Mouse (Mus musculus): ENCODE measurements around the gene Ntn3. TPM values are rescaled to one million over a fixed set of nuclear protein-coding genes. Genes with fewer than 3 reads are reported as not detected.

The Ntn3 gene
- polyA plus RNA-seq, 1 experiment from 2014 or later, result 3.8 TPM

DNA sequence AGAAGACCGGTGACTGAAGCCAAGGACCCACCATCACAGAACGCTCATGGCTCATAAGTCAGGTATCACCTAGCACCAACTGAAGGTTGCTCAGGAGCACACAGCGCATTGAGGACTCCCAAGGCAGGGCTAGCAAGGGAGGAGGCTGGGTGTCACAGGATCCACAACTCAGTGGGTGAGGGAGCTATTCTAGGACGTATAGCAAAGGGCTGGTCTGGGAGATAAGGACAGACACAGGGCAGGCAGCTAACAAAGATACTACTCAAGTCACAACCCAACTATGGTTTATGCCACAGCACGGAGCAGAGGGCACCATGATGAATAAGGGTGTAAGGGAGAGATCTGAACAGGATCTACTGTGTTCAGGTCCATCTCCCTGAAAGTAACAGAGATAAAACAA is 16.5 kb upstream of the Ntn3 start:
- WGBS, result 91% methylated on average over 5 of the region's 5 CpGs
- DNase-seq (ENCODE audit: low spot score), result no peak
- H3K9me3 ChIP-seq (replicated peaks), result no peaks in the 10 kb centered on the region
- peaks cover 4% of the 10 kb centered on the region for H3K4me1 ChIP-seq
- peaks cover 88% of the 10 kb centered on the region for H3K36me3 ChIP-seq
- no peaks in the 10 kb centered on the region for H3K27me3 ChIP-seq (ENCODE audit: low read depth, poor library complexity, severe bottlenecking)
- no peak overlapping the region for H3K27ac ChIP-seq (replicated peaks)
- no peak overlapping the region for H3K4me3 ChIP-seq

DNA sequence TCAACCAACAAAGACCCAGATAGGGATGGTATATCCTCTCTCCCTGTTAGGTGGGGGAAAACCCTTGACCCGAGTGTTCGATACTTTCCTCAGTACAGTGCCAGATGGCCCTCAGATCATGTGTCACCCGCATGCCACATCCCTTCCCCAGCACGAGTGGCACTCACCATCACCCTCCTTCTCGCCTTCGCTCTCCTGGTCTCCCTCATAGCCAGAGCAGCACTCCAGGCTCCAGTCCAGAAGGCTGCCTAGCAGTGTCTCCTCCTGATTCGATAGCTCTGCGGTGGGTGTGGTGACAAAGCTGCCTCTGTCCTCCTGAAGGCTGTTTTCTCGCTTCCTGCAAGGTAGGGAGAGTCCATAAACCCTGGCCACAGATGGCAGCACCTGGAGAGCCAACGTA is 15.4 kb upstream of the Ntn3 start:
- DNase-seq (ENCODE audit: low spot score), result no peak
- H3K36me3 ChIP-seq, result peaks cover 77% of the 10 kb centered on the region
- H3K27me3 ChIP-seq (ENCODE audit: low read depth, poor library complexity, severe bottlenecking), result no peaks in the 10 kb centered on the region
- WGBS, result 94% methylated on average over 10 of the region's 10 CpGs
- H3K4me1 ChIP-seq, result peaks cover 14% of the 10 kb centered on the region
- H3K4me3 ChIP-seq, result no peak overlapping the region
- H3K27ac ChIP-seq (replicated peaks), result no peak overlapping the region
- no peaks in the 10 kb centered on the region for H3K9me3 ChIP-seq (replicated peaks)

DNA sequence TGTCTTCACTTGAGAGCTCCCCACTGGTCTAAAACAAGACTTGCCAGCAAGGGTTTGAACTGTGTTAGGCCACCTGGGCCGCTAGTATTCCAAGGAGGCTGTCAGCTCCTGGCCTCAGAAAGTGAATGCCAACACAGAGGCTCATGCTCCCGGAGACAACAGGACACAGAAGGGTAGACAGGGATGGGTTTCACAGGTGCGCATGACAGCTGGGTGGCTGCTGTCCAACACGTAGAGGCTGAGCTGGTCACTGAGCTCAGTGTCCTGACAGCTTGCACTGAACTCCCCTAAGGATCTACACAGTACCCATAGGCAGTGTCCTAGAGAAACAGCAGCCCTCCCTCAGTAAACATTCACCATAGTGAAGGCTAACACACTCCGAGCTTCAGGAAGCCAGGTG is 14.2 kb upstream of the Ntn3 start:
- Histone ChIP-seq H3K4me1 (peaks cover 24% of the 10 kb centered on the region), H3K27me3 (ENCODE audit: low read depth, poor library complexity, severe bottlenecking) (no peaks in the 10 kb centered on the region), H3K4me3 (no peak overlapping the region), H3K36me3 (peaks cover 74% of the 10 kb centered on the region), H3K9me3 (replicated peaks) (no peaks in the 10 kb centered on the region), H3K27ac (replicated peaks) (no peak overlapping the region)
- WGBS, result 90% methylated on average over 5 of the region's 5 CpGs
- no peak for DNase-seq (ENCODE audit: low spot score)

DNA sequence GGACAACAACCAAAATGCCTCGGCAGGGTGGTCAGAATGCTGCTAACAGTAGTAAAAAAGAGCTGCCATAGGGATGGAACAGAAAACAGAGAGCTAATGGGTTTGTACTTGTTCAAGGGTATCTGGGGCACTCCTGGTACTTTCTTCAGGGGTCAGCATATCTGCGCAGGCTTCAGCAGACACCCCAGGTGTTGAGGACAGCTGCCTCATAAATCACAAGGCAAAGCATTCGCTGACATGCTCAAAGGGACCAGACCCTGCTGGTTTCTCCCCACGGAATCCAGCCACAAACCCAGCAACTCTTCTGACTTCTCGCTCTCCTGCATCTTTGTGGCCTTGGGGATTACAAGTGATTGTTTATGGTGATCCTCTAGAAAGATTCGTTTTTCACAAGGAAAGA is 13.3 kb upstream of the Ntn3 start:
- Histone ChIP-seq H3K36me3 (peaks cover 74% of the 10 kb centered on the region), H3K27ac (replicated peaks) (no peak overlapping the region), H3K27me3 (ENCODE audit: low read depth, poor library complexity, severe bottlenecking) (no peaks in the 10 kb centered on the region), H3K4me3 (no peak overlapping the region), H3K9me3 (replicated peaks) (no peaks in the 10 kb centered on the region), H3K4me1 (peaks cover 24% of the 10 kb centered on the region)
- 90% methylated on average over 6 of the region's 6 CpGs for WGBS
- no peak for DNase-seq (ENCODE audit: low spot score)

DNA sequence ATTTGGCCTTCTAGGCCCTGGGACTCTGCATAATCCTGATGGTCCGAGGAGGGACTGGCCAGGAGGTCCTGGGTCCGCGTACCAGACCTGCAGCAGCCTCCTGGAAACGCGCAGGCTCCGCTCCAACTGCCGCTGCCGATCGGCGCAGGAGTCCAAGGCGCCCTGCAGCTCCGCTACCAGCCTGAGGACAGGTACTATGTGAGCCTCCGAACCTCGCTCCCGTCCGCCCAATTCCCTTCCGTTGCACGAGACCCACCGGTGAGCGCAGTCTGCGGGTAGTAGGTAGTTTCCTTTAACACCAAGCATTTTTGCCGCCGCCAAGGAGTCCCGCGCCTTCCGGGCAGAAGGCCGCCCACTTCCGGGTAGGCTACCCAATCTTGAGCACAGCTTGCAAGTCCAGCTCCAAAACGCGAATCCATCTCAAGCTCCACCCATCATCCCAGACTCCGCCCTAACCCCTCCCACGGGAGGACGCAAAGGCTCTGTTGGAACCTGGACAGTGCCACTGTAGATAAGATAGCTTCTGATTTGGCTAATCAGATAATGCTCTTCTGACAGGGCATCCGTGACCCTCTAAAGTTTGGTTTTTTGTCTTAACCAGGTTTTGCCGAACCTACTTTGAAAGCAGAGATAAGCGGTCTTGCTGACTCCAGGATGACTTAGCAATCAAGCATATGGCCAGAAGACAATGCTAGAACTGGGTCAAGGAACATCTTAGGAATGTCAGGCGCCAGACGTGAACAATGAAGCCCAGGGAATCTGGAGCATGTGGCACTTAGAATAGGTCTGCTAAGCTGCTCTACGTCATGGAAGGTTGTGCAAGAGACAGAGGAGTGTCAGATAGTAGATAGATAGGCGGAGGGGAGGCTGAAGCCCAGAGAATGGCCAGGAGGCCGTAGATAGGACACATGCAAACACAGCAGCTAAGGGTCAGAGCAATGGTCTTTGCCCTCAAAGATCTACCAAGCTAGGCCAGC is 11.4 kb upstream of the Ntn3 start, which contains the start of gene Tedc2:
Tedc2 (minus strand) TSS at position 417 of the 977 bp plus-strand sequence.
- Histone ChIP-seq H3K27ac (replicated peaks) (peak within 1 kb of the TSS; percentile 86), H3K36me3 (peaks cover 74% of the 10 kb centered on the region), H3K4me1 (peaks cover 24% of the 10 kb centered on the region), H3K4me3 (peak within 1 kb of the TSS; percentile 75), H3K9me3 (replicated peaks) (no peaks in the 10 kb centered on the region), H3K27me3 (ENCODE audit: low read depth, poor library complexity, severe bottlenecking) (no peaks in the 10 kb centered on the region)
- peak; percentile 92 for DNase-seq (ENCODE audit: low spot score)
- WGBS, result 5% methylated on average over 41 of the region's 41 CpGs

DNA sequence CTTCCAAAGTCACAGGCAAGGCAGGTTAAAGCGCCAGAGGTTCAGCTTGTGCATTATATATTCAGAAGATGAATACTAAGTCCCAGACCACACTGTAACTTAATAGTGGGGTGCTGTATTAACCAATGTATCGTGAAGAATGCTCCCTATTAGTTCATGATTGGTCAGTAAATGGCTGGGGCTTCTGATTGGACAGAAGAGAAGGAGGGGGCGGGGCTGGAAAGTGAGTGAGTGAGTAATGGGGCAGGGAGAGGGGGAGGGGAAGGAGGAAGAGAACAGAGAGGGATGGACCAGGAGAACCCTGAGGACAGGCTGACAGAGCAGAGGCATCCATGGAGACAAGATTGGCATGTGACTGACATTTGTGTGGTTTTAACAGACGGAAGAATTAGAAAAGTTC is 7.5 kb upstream of the Ntn3 start:
- no peak for DNase-seq (ENCODE audit: low spot score)
- H3K36me3 ChIP-seq, result peaks cover 54% of the 10 kb centered on the region
- WGBS, result 66% methylated on average over 4 of the region's 4 CpGs
- H3K27ac ChIP-seq (replicated peaks), result no peak overlapping the region
- H3K4me3 ChIP-seq, result no peak overlapping the region
- peaks cover 32% of the 10 kb centered on the region for H3K4me1 ChIP-seq
- no peaks in the 10 kb centered on the region for H3K27me3 ChIP-seq (ENCODE audit: low read depth, poor library complexity, severe bottlenecking)
- H3K9me3 ChIP-seq (replicated peaks), result no peaks in the 10 kb centered on the region

DNA sequence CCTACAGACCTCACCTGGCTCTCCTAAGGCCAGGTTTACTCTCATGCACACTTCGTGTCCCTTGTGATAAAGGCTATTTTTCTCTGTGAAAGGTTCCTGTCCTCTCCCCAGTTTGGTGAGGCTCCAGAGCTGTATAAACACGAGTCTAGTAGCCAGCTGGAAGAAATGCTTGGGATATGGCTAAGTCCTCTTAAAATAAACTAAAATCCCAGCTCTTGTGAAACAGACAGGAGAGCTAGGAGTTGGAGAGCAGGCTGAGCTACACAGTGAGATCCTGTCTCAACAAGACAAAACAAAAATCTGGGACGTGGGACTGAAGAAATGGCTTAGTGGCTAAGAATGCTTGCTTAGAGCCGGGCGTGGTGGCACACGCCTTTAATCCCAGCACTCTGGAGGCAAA is 3.9 kb upstream of the Ntn3 start:
- Histone ChIP-seq H3K27me3 (ENCODE audit: low read depth, poor library complexity, severe bottlenecking) (peaks cover 33% of the 10 kb centered on the region), H3K4me1 (peaks cover 45% of the 10 kb centered on the region), H3K4me3 (no peak overlapping the region), H3K9me3 (replicated peaks) (no peaks in the 10 kb centered on the region), H3K36me3 (peaks cover 41% of the 10 kb centered on the region), H3K27ac (replicated peaks) (no peak overlapping the region)
- 69% methylated on average over 6 of the region's 6 CpGs for WGBS
- DNase-seq (ENCODE audit: low spot score), result no peak

DNA sequence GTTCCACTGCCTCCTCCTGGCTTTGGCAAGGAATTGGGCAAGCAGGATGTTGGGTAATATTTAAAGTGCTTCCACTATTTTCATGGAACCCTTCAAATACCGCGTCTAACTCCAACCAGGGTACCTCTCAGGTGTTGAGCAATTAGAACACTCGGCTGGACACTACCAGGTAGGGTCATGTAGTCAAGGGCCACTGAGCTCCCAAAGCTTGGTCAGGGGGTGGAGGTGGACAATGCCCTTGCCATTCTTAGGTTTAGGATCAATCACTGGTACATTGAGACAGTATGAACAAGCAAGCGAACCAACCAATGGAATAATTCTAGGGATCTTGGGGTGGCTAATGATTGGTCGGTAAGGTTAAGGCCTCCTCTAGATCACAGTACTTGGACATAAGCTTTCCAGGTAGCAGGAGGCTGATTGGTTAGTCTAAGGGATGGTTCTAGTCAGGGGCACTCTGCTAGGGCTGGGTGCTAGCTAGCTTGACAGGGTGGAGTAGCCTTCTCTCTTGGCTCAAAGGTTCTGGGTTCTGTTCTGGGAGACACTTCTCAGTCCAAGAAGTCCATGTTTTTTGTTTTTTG is 3.2 kb upstream of the Ntn3 start:
- DNase-seq (ENCODE audit: low spot score), result no peak
- Histone ChIP-seq H3K27ac (replicated peaks) (peak overlapping the region; percentile 91), H3K9me3 (replicated peaks) (no peaks in the 10 kb centered on the region), H3K36me3 (peaks cover 35% of the 10 kb centered on the region), H3K4me1 (peaks cover 52% of the 10 kb centered on the region), H3K27me3 (ENCODE audit: low read depth, poor library complexity, severe bottlenecking) (peaks cover 40% of the 10 kb centered on the region), H3K4me3 (peak overlapping the region; percentile 73)
- 20% methylated on average over 5 of the region's 5 CpGs for WGBS

DNA sequence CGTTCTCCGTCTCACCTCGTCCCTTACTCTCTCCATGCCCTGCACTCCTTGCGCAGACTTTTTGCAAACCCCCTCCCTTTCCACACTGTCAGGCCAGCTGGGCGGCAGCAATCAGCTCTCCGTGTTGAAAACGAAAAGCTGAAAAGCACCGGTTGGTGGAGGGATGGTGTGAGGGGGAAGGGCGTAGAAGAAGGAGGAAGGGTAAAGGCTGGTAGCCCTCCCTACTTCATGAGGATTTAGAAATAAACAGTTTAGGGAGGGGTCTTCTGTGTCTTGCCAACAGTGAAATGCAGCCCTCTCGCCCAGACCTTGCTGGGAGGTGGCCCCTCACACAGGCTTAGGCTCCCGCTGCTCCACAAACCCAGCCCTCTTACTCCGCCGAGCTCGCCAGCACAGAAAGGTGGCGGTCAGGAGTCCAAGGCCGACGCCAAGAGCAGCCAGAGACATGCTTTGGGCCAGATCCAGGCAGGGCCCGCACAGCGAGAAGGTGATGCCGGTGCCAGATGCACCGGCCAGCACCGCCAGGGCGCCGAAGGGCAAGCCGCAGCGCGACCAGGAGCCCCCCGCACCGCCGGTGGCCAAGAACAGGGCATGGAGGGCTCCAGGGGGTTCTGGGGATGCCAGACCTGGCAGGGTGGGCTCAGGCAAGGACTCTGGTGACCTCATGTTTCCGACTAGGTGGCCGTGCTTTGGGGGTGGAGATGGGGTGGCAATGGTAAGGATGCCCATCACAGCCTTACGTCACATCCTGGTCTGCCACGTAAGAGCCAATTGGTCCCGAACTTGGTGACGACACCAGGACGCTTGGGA is 2.5 kb upstream of the Ntn3 start:
- Histone ChIP-seq H3K27ac (replicated peaks) (peak overlapping the region; percentile 91), H3K27me3 (ENCODE audit: low read depth, poor library complexity, severe bottlenecking) (peaks cover 47% of the 10 kb centered on the region), H3K4me1 (peaks cover 59% of the 10 kb centered on the region), H3K4me3 (peak overlapping the region; percentile 73), H3K36me3 (peaks cover 28% of the 10 kb centered on the region), H3K9me3 (replicated peaks) (no peaks in the 10 kb centered on the region)
- WGBS, result 2% methylated on average over 37 of the region's 37 CpGs
- DNase-seq (ENCODE audit: low spot score), result peak; percentile 79

DNA sequence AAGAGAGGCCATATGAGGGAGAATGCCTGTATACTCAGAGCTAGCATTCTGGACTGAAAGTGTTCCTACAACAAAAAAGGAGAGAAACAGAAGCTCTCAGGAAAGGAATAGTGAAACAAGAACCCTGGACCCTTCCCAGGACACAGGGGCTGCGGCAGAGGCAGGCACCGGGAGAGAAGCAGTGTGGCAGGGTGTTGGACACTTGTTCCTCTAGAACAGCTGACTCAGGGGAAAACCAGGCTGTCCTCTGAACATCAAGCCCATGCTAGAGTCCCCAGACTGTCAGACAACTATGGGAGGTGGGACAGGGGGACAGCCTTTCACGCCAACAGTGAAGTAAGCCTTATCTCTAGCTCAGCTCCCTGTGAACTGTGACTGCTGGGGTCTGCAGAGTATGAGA is 1.3 kb upstream of the Ntn3 start:
- Histone ChIP-seq H3K27me3 (ENCODE audit: low read depth, poor library complexity, severe bottlenecking) (peaks cover 59% of the 10 kb centered on the region), H3K9me3 (replicated peaks) (no peaks in the 10 kb centered on the region), H3K36me3 (peaks cover 18% of the 10 kb centered on the region), H3K4me1 (peaks cover 71% of the 10 kb centered on the region), H3K27ac (replicated peaks) (peak overlapping the region; percentile 91), H3K4me3 (peak overlapping the region; percentile 74; the same call in 1 of the 2 replicates)
- no peak for DNase-seq (ENCODE audit: low spot score)
- 80% methylated on average over 3 of the region's 3 CpGs for WGBS

DNA sequence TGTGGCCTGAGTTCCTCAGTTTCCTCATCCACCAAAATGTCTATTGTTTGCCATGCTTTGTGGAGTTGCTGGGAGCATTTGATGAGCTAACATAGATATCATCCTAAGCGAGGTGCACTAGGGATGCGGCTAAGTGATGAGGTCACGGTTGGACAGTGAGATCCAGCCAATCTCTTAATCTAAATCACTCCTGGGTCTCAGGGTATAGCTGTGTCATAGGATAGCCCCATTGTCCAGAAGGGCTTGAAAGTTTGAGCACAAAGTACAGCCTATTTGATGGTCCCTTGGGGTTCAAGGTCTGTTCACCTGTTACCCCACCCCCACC is 547 bp upstream of the Ntn3 start:
- Histone ChIP-seq H3K4me1 (peaks cover 78% of the 10 kb centered on the region), H3K36me3 (peaks cover 11% of the 10 kb centered on the region), H3K9me3 (replicated peaks) (no peaks in the 10 kb centered on the region), H3K27me3 (ENCODE audit: low read depth, poor library complexity, severe bottlenecking) (peaks cover 59% of the 10 kb centered on the region), H3K4me3 (peak overlapping the region; percentile 74), H3K27ac (replicated peaks) (peak overlapping the region; percentile 89)
- no peak for DNase-seq (ENCODE audit: low spot score)
- WGBS, result 85% methylated on average over 3 of the region's 3 CpGs

DNA sequence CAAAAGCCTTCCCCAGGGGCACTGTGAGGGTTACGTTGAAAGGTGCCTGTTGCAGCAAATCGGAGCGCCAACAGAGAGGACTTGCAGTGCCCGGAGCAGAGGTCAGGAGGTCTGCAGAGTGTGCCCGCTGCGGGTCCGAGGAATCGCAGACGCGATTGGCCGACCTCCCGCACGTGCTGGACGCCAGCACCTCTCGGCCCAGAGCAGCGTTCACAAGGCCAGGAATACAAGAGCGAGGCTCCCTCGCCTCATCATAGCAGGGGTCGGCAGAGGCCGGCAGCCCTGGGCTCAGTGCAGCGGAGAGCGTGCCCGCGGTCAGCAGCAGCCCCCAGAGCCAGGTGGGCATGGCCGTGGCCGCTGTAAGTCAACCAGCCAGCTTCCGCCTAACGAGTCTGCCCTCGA is 689 bp downstream of the Ntn3 start:
- Histone ChIP-seq H3K4me1 (peaks cover 90% of the 10 kb centered on the region), H3K4me3 (peak overlapping the region; percentile 74), H3K9me3 (replicated peaks) (no peaks in the 10 kb centered on the region), H3K27me3 (ENCODE audit: low read depth, poor library complexity, severe bottlenecking) (peaks cover 59% of the 10 kb centered on the region), H3K36me3 (0 out of 2 replicates have a peak, but pooled peaks cover 3% of the 10 kb centered on the region), H3K27ac (replicated peaks) (peak overlapping the region; percentile 89)
- WGBS, result under 1% methylated on average over 29 of the region's 29 CpGs
- peak; percentile 69 for DNase-seq (ENCODE audit: low spot score)
